Mouse (Mus musculus): ENCODE data around the gene Car9.

DNA sequence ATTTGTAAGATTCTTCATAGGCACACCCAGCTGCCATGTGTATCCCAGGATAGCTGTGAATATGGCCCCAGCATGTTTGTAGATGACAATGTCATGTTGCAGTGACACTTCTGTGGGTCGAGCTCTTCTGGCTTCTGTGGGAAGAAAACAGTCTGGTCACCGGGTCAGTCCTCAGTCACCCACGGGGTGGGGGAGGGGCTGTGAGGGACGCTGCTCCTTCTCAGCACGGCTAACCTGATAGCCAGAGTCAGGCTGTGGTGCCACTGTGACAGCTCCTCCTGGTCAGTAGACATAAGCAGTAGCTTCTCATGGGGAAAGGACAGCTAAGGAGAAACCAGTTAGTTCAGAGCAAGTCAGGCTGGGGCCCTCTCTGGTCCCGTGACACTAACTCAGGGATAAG, 10.2 kb upstream of the Car9 start:
- no peak for TF ChIP-seq CTCF (IDR thresholded peaks at IDR 0.05; ENCODE audit: low read depth)
- TF ChIP-seq EP300 (IDR thresholded peaks at IDR 0.05; ENCODE audit: low read depth), result no peak
